Mouse (Mus musculus) gastrocnemius, adult 2 months (tissue): ENCODE measurements around the gene Mrpl38. TPM values are rescaled to one million over a fixed set of nuclear protein-coding genes. Genes with fewer than 3 reads are reported as not detected.
"Not testable (repeated sequence)": the region's sequence is repeated elsewhere in the genome, so short reads cannot be mapped to it uniquely, and the experiment has no call there.

ENCODE experiments used
- DNase-seq: peaks from one replicate; pipeline ENCODE4 v3.0.0; 2022
- H3K27ac ChIP-seq: fragments of 200-600 bp; 2 replicates; pipeline ENCODE4 v1.8.1; 2022; ENCODE audit warnings: mild to moderate bottlenecking
- H3K4me3 ChIP-seq: fragments of 200-600 bp; 2 replicates; pipeline ENCODE4 v1.8.1; 2022; ENCODE audit warnings: mild to moderate bottlenecking, moderate library complexity
- CTCF ChIP-seq: fragments of 200-600 bp; IDR thresholded peaks from 2 replicates; pipeline ENCODE4 v1.8.1; 2022; ENCODE audit warnings: antibody characterized with exemption, mild to moderate bottlenecking, moderate library complexity
- intact Hi-C: fragments of 180-260 bp; cut with DNase I; formaldehyde crosslinking; loops from one replicate; pipeline ENCODE4 v1.15.1; 2025
- total RNA-seq, 2 experiments: library from RNA; stranded (reverse); gene quantifications; 2 replicates each; pipeline ENCODE4 v1.2.3; 2021

Mrpl38 gene
- total RNA-seq, 2 experiments from 2014 or later = 47.5 to 61.5 TPM

DNA sequence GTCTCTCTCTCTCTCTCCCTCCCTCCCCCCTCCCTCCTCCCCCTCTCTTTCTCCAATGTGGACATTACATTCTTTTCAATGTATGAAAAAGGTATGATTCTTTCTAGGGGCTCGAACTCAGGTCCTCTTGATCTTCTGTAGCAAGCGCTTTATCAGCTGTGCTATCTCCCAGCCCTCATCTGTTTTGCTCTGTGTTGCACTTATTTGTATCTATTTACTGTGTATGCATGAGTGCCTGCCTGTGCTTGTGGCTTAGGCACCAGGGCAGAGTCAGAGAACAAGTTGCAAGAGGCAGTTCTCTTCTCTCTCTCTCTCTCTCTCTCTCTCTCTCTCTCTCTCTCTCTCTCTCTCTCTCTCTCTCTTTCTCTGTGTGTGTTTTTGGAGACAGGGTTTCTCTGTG lies 33.6 kb downstream of the Mrpl38 start:
- no peak for DNase-seq
- Histone ChIP-seq H3K4me3 (no peak overlapping the region), H3K27ac (peak overlapping the region; percentile 91)
- intact Hi-C loops = no loop called here
- TF ChIP-seq CTCF = no peak

DNA sequence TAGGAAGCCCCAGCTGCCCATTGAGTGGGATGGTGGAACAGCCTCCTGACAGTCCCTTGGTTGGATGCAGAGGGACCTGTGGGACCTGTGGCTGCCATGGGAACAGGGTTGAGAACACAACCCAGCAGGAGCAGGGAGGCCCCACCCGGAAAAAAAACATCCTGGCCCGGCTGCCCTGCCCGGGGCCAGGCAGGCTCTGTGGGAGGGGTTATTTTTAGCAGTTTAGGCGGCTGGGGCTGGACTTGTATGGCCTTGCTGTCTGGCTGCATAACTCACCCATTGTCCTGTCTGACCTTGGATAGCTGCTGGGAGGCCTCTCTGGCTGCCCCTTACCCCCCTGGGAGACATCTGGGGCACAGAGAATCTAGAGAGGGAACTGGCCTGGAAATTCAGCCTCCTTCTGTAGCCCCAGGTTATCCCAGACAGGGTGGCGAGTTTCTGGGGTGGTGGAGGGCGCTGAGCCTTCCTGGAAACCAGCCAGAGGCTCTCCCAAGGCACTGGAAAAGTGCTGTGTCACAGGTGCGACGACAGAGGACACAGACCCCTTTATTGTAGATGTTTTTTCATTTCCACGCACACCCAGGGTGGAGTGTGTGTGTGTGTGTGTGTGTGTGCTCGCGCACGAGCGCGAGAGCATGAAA lies 34.5 kb downstream of the Mrpl38 start:
- Histone ChIP-seq H3K27ac (peak overlapping the region; percentile 91), H3K4me3 (peak overlapping the region; percentile 41)
- intact Hi-C loops = no loop called here
- peak; percentile 82 for DNase-seq
- no peak for TF ChIP-seq CTCF

DNA sequence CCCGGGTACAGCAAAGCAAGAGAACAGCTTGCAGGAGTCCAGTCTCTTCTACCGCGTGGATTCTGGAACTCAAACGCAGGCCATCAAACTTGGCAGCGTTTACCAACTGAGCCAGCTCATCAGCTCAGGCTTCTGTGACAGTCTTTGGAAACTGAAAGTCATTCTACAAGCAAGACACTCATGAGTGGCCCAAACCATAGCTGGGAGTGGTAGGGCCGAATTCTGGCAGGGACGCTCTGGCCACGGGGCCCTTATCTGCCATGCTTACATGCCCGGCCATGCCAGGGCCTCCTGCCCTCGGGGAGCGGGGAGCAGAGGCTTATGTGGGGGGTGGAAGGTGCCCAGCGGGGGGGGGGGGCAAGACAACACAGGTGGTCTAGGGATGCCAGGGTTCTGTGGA lies 35.1 kb downstream of the Mrpl38 start:
- H3K27ac ChIP-seq = peak overlapping the region; percentile 91
- H3K4me3 ChIP-seq = peak overlapping the region; percentile 41
- intact Hi-C loops = no loop called here
- DNase-seq = no peak
- no peak for TF ChIP-seq CTCF

DNA sequence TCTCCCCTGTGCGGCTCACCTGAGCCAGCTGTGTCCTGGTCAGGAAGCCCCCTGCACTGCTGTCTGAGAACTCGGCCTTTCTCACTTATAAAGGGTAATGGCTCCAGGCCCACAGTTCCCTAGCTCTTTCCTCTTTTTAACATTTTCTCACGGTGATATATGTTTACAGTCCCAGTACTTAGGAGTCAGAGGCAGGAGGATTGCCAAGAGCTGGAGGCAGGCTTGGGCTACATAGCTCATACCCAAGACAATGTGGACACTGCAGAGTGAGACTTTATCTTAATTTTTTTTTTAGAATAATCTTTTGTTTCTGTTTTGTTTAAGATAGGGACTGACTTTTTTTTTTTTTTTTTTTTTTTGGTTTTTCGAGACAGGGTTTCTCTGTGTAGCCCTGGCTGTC lies 36.2 kb downstream of the Mrpl38 start:
- peak overlapping the region; percentile 91 for H3K27ac ChIP-seq
- TF ChIP-seq CTCF = no peak
- intact Hi-C loops = no loop called here

DNA sequence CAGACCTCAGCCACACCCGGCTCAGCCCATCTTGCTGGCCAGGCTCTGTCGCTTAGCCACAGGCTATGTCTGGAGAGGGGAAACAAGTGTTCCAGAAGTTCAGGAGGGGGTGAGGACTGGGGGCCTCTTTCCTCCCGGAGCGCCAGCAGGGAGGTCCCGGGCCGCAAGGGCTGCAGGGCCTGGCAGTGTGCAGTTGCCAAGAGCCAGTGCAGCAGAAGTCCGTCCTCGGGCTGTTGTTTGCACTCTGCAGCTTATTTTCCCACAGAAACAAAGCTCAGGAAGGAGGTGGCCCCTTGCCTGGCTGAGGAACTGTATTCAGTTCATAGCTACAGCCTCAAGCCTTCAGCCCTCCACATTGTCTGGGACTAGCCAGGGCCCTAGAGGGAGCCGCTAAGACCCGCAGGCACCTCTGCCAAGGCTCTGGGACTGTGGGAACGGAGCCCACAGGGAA lies 36.7 kb downstream of the Mrpl38 start:
- peak; percentile 81 for DNase-seq
- no peak for TF ChIP-seq CTCF
- peak overlapping the region; percentile 49 for H3K4me3 ChIP-seq
- peak overlapping the region; percentile 91 for H3K27ac ChIP-seq
- intact Hi-C loops = no loop called here

More for the DNA sequence above, 36.2 kb downstream of the Mrpl38 start:
- H3K4me3 ChIP-seq = peak overlapping the region; percentile 49
- no peak for DNase-seq

DNA sequence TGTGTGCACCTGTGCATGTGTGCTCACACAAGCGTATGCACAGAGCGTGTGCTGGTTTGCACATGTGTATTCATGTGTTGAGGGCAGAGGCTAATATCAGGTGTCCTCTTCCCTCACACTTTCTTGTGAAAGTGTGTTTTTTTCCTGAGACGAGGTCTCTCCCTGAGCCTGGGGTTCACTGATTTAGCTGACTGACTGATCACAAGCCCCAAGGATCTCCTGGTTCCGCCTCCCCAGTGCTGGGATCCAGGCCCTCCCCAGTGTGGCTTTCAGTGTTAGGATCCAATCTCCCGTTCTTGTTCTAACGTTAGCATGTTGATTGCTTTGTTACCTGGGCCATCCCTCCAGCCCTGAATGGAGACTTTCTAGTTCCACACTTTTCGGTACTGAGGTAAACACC lies 37.8 kb downstream of the Mrpl38 start:
- H3K27ac ChIP-seq = peak overlapping the region; percentile 91
- no peak overlapping the region for H3K4me3 ChIP-seq
- intact Hi-C loops = no loop called here
- no peak for TF ChIP-seq CTCF
- no peak for DNase-seq

DNA sequence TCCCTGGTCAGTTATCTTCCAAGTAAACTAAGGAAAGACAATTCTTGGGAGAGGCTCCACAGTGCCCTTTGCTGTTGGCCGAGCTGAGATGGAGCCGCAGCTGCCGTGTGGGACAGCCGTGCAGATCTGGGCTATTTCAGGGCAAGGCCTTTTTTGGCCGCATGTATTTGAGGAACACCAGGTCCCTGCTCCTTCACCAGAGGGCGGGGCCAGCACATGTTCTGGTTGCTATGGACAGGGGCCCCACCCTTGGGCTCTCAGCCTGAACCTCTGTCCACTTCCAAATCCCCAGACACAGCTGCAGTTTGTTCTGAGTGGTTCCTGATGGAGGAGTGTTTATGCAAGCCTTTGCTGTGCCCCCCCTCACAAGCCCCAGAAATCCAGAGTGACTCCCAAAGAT lies 38.3 kb downstream of the Mrpl38 start:
- intact Hi-C loops = no loop called here
- TF ChIP-seq CTCF = no peak
- Histone ChIP-seq H3K4me3 (no peak overlapping the region; the same call in 1 of the 2 replicates), H3K27ac (peak overlapping the region; percentile 91)
- peak; percentile 90 for DNase-seq

DNA sequence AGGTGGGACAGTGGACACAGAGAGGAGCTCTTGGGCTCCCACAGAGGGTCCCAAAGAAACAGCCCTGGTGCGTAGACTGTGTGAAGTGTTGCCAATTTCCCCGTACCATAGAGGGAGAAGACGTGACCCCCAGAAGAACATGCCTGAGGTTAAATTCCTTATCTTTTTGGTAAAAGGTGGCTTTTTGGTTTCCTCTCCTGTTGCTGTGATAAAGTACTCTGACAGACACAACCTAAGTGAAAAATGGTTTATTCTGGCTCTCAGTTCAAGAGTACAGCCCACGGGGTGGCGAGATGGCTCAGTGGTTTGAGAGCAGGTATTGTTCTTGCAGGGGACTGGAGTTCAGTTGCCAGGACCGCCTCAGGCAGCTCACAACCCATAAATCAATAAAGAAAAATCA lies 39.2 kb downstream of the Mrpl38 start:
- no peak for TF ChIP-seq CTCF
- intact Hi-C loops = no loop called here
- peak overlapping the region; percentile 37 for H3K4me3 ChIP-seq
- peak overlapping the region; percentile 91 for H3K27ac ChIP-seq
- no peak for DNase-seq

DNA sequence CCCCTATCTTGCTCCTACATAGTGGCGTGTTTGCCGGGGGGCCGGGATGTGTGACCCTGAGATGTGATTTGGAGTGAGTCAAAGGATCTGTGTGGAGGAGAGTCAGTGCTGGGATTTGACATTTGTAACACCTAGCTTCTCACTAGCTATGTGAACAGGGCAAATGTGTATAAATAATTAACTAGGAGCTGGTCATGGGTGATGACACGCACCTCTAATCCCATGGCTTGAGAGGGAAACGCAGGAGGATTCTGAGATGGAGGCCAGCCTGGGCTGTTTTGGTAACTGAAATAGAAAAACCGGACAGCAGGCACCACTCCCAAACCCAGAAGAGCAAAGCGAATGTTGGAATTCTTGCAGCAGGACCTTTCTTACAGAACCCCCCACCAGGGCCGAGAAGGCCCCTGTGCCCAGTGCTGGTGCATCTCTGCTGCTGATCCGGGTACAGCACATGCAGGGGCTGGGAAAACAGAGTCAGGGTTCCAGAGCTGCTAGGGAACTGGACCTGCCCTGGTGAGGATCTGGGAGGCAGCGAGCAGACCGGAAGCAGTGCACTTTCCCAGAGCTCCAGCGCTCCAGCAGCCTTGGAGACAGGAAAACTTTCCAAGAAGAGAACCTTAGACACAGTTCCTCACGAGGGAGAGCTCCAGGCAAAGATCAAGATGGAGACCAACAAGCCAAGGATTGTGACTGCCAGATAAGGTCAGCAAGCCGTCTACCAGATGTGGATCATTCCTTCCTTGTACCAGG lies 39.8 kb downstream of the Mrpl38 start:
- no peak for TF ChIP-seq CTCF
- Histone ChIP-seq H3K27ac (peak overlapping the region; percentile 91), H3K4me3 (peak overlapping the region; percentile 37)
- intact Hi-C loops = no loop called here
- peak; percentile 52 for DNase-seq

DNA sequence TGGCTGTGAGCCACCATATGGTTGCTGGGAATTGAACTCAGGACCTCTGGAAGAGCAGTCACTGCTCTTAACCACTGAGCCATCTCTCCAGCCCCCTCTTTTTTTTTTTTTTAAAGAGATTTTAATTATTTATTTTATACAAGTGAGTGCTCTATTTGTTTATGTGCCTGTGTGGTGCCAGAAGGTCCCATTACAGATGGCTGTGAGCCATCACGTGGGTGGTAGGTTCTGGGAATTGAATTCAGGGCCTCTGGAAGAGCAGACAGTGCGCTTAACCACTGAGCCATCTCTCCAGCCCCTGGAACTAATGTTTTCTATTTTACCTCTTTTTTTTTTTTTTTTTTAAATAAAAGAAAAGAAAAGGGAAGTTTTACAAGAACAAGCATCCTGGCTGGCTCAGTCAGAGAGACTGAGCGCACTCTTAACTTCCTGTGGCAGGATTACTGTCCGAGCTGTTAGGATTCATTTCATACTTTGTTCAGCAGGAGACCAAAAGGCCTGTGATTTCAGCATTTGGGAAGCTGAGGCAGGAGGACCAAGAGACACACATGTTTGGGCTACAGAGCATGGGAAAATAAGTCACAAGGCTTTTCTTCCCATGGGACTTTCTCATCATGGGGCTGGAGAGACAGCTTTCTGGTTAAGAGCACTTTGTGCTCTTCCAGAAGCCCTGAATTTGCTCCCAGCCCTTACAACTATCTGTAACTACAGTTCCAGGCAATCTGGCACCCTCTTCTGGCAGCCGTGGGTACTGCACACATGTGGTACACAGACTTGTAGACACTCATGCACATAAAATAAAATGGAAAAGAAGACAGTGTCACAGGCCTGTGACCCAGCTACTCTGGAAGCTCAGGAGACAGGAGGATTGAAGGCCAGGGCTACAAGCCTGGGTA lies 42.2 kb downstream of the Mrpl38 start:
- H3K27ac ChIP-seq = peak overlapping the region; percentile 35
- DNase-seq = no peak
- intact Hi-C loops = no loop called here
- TF ChIP-seq CTCF = peak; percentile 58
- no peak overlapping the region for H3K4me3 ChIP-seq

DNA sequence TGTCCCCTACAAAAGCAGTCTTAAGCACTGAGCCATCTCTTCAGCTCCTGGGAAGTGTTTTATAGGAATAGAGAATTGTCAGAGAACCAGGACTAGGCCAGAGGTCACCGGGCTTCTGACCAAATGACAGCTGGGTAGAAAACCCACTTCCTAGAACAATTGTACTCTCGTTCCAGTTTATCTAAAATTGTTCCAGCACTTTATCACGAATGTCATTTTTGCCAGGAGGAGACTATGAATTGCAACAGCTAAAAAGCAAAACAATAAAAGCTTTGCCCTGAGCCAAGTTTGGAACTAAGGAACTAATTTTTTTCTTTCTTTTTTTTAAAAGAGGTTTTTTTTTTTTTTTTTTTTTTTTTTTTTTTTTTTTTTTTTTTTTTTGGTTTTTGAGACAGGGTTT lies 43.1 kb downstream of the Mrpl38 start:
- Histone ChIP-seq H3K27ac (peak overlapping the region; percentile 33), H3K4me3 (no peak overlapping the region)
- no peak for TF ChIP-seq CTCF
- peak; percentile 49 for DNase-seq
- intact Hi-C loops = no loop called here

DNA sequence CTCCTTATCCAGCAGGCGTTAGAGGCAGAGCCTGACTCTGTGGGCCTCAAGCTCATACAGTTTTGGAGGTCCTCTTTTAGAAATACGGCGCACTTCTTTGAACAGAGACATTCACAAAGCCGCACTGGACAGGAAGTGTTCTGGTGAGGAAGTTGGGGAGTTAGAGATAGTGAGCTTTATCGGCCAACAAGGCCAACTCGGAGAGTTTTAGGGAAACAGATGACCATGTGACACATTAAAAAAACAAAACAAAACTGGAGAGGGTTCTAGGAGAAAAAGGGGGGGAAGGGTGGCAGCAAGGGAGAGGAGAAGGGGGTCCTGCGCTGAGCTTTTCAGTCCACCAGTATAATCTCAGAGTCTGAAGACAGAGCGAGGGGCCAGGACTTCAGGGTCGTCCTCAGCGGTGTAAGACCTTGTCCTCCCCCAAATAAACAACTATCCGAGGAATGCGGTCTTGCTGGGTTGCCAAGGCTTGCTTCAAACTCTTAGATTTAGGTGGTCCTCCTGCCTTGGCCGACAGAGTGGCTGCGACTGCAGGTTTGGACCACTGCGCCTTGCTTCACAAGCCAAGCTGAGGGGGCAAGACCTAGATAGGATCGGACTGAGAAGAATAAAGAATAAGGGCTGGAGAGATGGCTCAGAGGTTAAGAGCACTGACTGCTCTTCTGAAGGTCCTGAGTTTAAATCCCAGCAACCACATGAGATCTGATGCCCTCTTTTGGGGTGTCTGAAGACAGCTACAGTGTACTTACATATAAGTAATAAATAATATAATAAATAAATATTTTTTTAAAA lies 44.7 kb downstream of the Mrpl38 start:
- Histone ChIP-seq H3K27ac (peak overlapping the region; percentile 78), H3K4me3 (no peak overlapping the region)
- no peak for DNase-seq
- intact Hi-C loops = no loop called here
- no peak for TF ChIP-seq CTCF

DNA sequence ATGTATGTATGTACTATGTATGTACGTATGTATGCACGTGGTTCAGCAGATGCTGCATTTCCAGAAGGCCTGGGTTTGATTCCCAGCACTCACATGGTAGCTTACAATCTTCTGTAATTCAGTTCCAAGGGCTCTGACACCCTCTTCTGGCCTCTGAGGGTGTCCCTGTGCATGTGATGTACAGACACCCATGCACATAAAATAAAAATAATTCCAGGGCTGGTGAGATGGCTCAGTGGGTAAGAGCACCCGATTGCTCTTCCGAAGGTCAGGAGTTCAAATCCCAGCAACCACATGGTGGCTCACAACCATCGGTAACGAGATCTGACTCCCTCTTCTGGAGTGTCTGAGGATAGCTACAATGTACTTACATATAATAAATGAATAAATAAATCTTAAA lies 45.7 kb downstream of the Mrpl38 start:
- DNase-seq, H3K4me3 ChIP-seq: not testable (repeated sequence)

More for the DNA sequence above, 45.7 kb downstream of the Mrpl38 start:
- intact Hi-C loops, H3K27ac ChIP-seq: not testable (repeated sequence)
